Mouse (Mus musculus): ENCODE measurements at regions not wholly inside any gene's neighbourhood (a gene's known extent, or its start where the extent isn't known, plus 50 kb on each side); places are given as distances from the start of the nearest gene placed in this dataset.

DNA sequence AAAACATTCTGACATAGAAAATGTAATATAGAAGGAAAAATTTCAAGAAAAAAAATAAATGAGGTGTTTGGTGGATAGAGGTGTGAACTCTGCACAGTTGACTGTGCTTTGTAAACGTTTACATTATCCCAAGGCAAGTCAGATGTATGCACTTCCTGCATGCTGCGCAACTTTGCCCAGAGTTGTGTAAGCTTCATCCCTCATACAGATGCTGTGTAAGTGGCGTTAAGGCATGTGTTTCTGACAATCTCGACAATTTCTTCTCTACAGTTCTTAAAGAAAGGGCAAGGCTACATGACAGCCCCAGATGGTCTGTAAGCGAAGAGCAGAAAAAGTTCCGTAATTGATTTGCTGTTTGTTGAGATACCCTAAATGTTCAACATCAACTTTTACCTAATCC, 476.6 kb upstream of the Pitx2 start:
- 73% methylated on average over 6 of the region's 6 CpGs for WGBS

DNA sequence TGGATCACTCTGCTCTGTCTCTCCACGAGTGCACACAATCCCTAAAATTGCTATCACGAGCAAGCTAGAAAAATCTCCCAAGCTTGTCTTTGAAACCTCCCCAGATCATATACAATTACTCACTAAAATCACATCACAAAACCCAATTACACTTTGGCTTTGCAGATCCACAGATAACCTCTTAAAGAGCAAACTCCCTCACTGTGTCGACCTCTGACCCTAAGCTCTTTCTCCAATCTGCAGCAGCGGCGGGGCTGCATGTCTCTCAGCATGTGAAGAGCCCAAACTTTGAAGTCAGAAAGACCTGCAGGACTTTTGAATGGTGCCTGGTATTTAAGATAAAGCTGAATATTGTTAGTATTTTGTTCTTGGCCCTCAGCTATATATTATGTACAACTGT, 479.4 kb upstream of the Pitx2 start:
- Histone ChIP-seq H3K27ac (ENCODE audit: control insufficient read depth, insufficient read depth, low read depth, low read length, poor library complexity) (no peak overlapping the region), H3K4me1 (ENCODE audit: control insufficient read depth, insufficient read depth, low read length) (no peaks in the 10 kb centered on the region), H3K4me3 (replicated peaks; ENCODE audit: control insufficient read depth, low read depth, low read length) (no peak overlapping the region)
- 72% methylated on average over 5 of the region's 5 CpGs for WGBS
- TF ChIP-seq CTCF (IDR thresholded peaks at IDR 0.05; ENCODE audit: control insufficient read depth, insufficient read depth, low read length) (no peak), POLR2A (IDR thresholded peaks at IDR 0.05; ENCODE audit: borderline replicate concordance, control insufficient read depth, low read depth, low read length) (no peak)

More for the DNA sequence above, 476.6 kb upstream of the Pitx2 start:
- TF ChIP-seq CTCF (IDR thresholded peaks at IDR 0.05; ENCODE audit: control insufficient read depth, insufficient read depth, low read length) (no peak), POLR2A (IDR thresholded peaks at IDR 0.05; ENCODE audit: borderline replicate concordance, control insufficient read depth, low read depth, low read length) (no peak)
- Histone ChIP-seq H3K4me3 (replicated peaks; ENCODE audit: control insufficient read depth, low read depth, low read length) (no peak overlapping the region), H3K27ac (ENCODE audit: control insufficient read depth, insufficient read depth, low read depth, low read length, poor library complexity) (no peak overlapping the region), H3K4me1 (ENCODE audit: control insufficient read depth, insufficient read depth, low read length) (no peaks in the 10 kb centered on the region)

DNA sequence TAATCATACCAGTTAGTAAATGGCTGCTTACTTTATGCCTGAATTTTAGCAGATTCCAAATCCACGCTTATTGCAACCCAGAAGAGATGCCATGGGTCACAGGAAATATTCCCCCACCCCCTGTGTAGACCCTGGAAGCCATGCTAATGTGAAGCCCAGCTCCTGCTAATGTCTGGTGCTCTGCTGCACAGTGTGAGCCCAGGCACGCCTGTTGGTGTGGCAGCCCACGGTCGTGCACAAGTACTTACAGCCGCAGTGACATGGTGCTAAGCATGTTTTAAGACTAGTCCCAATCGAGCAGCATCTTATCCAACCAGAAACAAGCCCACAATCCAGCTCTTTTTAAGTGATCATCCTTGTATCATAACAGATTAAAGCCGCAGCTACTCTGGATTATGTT, 480.5 kb upstream of the Pitx2 start:
- H3K27ac ChIP-seq (ENCODE audit: control insufficient read depth, insufficient read depth, low read depth, low read length, poor library complexity) = no peak overlapping the region
- TF ChIP-seq CTCF (IDR thresholded peaks at IDR 0.05; ENCODE audit: control insufficient read depth, insufficient read depth, low read length) (no peak), POLR2A (IDR thresholded peaks at IDR 0.05; ENCODE audit: borderline replicate concordance, control insufficient read depth, low read depth, low read length) (no peak)
- H3K4me1 ChIP-seq (ENCODE audit: control insufficient read depth, insufficient read depth, low read length) = no peaks in the 10 kb centered on the region
- H3K4me3 ChIP-seq (replicated peaks; ENCODE audit: control insufficient read depth, low read depth, low read length) = no peak overlapping the region
- 75% methylated on average over 7 of the region's 7 CpGs for WGBS

DNA sequence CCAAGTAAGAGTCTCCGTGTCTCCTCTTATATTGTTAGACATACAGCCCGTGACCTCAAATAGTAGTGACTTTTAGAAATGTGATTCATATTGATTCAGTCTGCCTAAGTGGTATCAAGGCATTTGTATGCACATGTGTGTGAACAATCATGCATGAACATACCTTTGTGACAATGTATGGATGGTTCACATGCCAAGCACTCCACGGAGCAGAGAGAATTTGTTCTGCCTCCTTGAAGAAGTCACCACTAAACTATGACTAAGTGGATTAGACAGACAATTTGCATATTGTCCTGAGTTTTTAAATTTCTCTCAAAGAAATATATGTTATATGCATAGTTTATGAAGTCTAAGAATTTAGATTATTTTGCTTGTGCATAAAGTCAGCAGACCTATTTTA, 492.4 kb upstream of the Pitx2 start:
- no peak overlapping the region for H3K4me3 ChIP-seq (replicated peaks; ENCODE audit: control insufficient read depth, low read depth, low read length)
- WGBS = 83% methylated on average over 3 of the region's 3 CpGs
- TF ChIP-seq CTCF (IDR thresholded peaks at IDR 0.05; ENCODE audit: control insufficient read depth, insufficient read depth, low read length) = no peak
- TF ChIP-seq POLR2A (IDR thresholded peaks at IDR 0.05; ENCODE audit: borderline replicate concordance, control insufficient read depth, low read depth, low read length) = no peak
- H3K4me1 ChIP-seq (ENCODE audit: control insufficient read depth, insufficient read depth, low read length) = no peaks in the 10 kb centered on the region
- no peak overlapping the region for H3K27ac ChIP-seq (ENCODE audit: control insufficient read depth, insufficient read depth, low read depth, low read length, poor library complexity)

DNA sequence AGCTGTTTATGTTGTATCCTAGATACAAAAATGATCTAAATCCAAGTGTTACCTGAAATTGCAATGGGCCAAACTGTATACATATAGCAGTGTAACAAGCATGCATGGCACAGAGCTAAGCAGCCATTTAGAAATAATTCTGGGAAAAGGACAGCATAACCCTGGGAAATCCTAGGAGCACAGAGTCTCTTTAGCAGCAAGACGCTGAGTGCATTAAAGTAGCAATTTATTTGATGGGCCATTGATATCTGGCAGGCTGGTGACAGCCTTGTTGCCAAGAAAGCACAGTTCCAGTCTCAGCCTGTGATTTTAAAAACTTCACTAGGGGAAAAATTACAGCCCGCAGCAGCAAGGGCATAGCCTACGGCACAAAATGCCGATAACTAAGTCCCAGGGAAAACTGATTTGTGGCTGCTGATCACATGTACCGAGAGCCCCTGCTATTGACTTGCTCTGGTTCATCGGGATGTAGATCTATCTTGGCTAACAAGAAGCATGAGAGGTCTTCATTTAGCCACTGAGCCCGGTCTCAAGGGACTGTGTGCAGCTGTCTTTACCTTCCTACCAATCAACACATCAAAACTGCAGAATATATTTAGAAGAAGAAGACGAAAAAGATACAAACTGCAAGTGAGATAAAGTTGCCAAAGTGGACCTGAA, 531.1 kb upstream of the Pitx2 start:
- no peak for TF ChIP-seq POLR2A (IDR thresholded peaks at IDR 0.05; ENCODE audit: borderline replicate concordance, control insufficient read depth, low read depth, low read length)
- no peak for TF ChIP-seq CTCF (IDR thresholded peaks at IDR 0.05; ENCODE audit: control insufficient read depth, insufficient read depth, low read length)
- WGBS = 77% methylated on average over 8 of the region's 8 CpGs
- Histone ChIP-seq H3K4me3 (replicated peaks; ENCODE audit: control insufficient read depth, low read depth, low read length) (no peak overlapping the region), H3K4me1 (ENCODE audit: control insufficient read depth, insufficient read depth, low read length) (no peaks in the 10 kb centered on the region), H3K27ac (ENCODE audit: control insufficient read depth, insufficient read depth, low read depth, low read length, poor library complexity) (no peak overlapping the region)

DNA sequence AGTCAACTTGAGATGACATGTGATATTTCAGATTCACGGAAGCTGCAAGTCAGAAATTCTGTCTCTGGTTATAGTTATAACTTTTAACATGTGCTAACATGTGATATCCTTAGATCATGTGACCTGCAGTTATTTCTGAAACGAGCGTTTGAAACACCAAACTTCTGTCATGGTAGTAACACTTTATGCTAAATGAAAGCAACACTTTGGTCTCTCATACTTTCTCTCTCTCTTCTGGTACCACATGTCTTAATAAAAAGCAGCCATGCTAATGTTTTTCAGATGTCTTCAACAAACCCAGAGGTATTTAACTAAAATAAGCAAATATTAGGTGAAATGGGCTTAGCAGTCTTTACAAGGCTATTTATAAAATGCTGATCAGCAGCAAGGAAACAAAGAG, 534.5 kb upstream of the Pitx2 start:
- no peak overlapping the region for H3K4me3 ChIP-seq (replicated peaks; ENCODE audit: control insufficient read depth, low read depth, low read length)
- H3K27ac ChIP-seq (ENCODE audit: control insufficient read depth, insufficient read depth, low read depth, low read length, poor library complexity) = no peak overlapping the region
- WGBS = 84% methylated on average over 3 of the region's 3 CpGs
- TF ChIP-seq POLR2A (IDR thresholded peaks at IDR 0.05; ENCODE audit: borderline replicate concordance, control insufficient read depth, low read depth, low read length) (no peak), CTCF (IDR thresholded peaks at IDR 0.05; ENCODE audit: control insufficient read depth, insufficient read depth, low read length) (no peak)
- no peaks in the 10 kb centered on the region for H3K4me1 ChIP-seq (ENCODE audit: control insufficient read depth, insufficient read depth, low read length)

DNA sequence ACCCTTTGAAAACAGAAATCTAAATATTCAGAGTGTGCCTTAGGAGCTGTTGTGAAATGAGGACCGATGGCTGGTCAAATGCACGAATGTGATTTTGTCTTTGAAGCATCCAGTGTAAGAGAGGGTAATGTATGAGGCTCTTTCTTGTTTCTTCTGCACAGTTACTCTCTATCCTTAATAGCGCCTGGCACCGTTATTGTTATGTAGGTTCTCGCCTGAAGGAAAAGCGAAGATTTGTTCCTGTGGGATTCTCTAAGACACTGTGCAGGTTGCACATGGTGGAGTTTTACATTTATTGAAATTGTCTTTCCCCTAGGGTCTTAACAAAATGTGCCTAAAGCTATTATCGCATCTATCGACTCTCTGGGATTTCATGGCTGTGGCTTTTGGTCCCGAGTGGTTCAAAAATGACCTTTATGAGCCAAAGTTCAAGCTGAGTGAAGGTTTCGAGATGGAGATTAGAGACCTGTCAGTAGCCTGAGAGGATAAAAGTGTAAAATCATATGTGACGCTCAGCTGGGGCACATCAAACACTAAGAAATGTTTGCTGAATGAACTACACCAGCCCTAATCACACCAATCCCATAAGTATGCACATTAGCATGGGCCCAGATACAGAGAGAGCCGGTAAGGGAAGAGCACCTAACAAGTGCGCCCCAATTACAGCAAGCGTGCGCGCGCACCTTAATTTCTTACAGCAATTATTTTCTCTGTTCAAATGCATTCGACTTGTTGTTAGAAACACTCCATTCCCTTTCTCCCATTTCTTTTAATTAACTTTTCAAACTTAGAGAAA, 562.5 kb upstream of the Pitx2 start:
- H3K4me3 ChIP-seq (replicated peaks; ENCODE audit: control insufficient read depth, low read depth, low read length) = no peak overlapping the region
- TF ChIP-seq POLR2A (IDR thresholded peaks at IDR 0.05; ENCODE audit: borderline replicate concordance, control insufficient read depth, low read depth, low read length) (no peak), CTCF (IDR thresholded peaks at IDR 0.05; ENCODE audit: control insufficient read depth, insufficient read depth, low read length) (no peak)
- 81% methylated on average over 18 of the region's 18 CpGs for WGBS

DNA sequence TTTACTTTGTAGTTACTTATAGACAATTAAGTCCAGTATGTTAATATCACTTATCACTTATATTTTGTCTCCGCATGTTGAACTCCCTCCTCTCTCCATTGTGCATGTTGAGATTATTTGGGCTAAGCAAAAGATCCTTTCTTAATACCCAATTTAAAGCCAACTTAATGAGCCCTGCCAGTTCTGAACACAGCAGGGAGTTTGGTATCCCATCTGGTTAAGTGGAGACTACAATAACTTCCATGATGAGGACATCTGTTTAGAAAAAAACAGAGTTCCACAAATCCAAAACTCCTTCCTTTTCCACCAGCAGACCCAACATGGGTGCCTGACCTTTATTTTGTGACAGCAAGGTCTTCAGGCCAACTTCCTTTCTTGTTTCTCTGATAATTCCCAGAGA, 572.0 kb upstream of the Pitx2 start:
- WGBS = 88% methylated on average over 1 of the region's 1 CpGs
- Histone ChIP-seq H3K27ac (ENCODE audit: control insufficient read depth, insufficient read depth, low read depth, low read length, poor library complexity) (no peak overlapping the region), H3K4me1 (ENCODE audit: control insufficient read depth, insufficient read depth, low read length) (no peaks in the 10 kb centered on the region), H3K4me3 (replicated peaks; ENCODE audit: control insufficient read depth, low read depth, low read length) (no peak overlapping the region)
- TF ChIP-seq CTCF (IDR thresholded peaks at IDR 0.05; ENCODE audit: control insufficient read depth, insufficient read depth, low read length) = no peak

More for the DNA sequence above, 562.5 kb upstream of the Pitx2 start:
- no peaks in the 10 kb centered on the region for H3K4me1 ChIP-seq (ENCODE audit: control insufficient read depth, insufficient read depth, low read length)
- H3K27ac ChIP-seq (ENCODE audit: control insufficient read depth, insufficient read depth, low read depth, low read length, poor library complexity) = no peak overlapping the region
